Mouse (Mus musculus) layer of hippocampus, postnatal 36 days (tissue): ENCODE data around the gene D430019H16Rik. TPM values are rescaled to one million over a fixed set of nuclear protein-coding genes. Genes with fewer than 3 reads are reported as not detected.

ENCODE experiments used
- DNase-seq, 2 experiments: peaks; one replicate each; pipeline ENCODE4 v3.0.0; 2022
- total RNA-seq, 2 experiments: library from RNA; stranded (reverse); gene quantifications; 2 replicates each; pipeline ENCODE4 v1.2.3; 2021

Gene D430019H16Rik
- total RNA-seq, 2 experiments from 2014 or later, result 118 to 119 TPM

DNA sequence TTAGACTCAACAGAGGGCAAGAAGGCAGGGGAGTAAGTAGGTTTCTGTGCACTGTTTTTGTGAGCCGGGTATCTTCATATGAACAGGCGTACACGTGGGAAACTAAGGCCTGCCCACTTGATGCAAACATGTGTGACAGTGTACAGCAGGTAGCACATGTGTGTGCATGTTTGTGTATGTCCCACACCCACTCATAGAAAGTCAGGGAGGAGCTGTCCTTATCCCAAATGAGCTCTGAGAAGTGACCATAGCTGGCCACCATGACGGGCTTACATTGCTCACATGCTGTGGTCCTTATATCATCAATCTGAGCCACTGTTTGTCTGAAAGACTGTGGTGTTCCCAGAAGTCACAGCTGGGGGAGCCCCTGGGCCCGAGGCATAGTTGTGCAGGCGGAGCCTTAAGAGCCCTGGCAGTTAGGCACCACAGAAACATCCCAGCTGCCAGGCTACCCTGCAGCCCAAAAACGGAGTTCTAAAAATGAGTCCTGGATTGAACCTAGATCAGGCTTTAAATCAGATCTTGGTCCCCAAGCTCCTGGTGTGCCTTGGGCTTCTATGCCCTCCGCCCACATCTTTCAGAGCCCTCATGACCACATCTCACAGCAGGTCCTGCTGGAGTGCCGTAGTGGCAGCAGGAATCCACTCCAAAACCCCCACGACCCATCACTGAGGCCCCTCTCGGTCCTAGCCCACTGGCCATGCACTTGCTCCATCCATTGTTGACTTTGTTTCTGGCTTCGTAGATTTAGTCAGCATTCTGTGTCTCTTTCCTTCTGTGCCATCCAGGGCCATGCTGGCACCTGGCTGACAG is 88.1 kb downstream of the D430019H16Rik start:
- no peak for DNase-seq

GRCm38 (mm10) chr12:105542513-105542912 is 88.9 kb downstream of the D430019H16Rik start:
- DNase-seq, result no peak

Other genes with a start within 250 kb of the D430019H16Rik start
- not detected for gene Tcl1, start 231.1 kb upstream of the D430019H16Rik start, total RNA-seq
- gene Tunar, start 120.0 kb upstream of the D430019H16Rik start, total RNA-seq, result 10 to 100 TPM; 17.2 to 19.7 TPM
- under 1 TPM; 0.20 to 0.35 TPM for gene Bdkrb2, start 109.4 kb downstream of the D430019H16Rik start, total RNA-seq
- gene Bdkrb1, start 149.2 kb downstream of the D430019H16Rik start, total RNA-seq, result not detected
- gene Gskip, start 231.0 kb downstream of the D430019H16Rik start, total RNA-seq, result 10 to 100 TPM; 25.5 to 28.0 TPM
- 10 to 100 TPM; 44.9 to 47.7 TPM for gene Atg2b, start 231.4 kb downstream of the D430019H16Rik start, total RNA-seq